Mouse (Mus musculus) kidney, adult 9 months (tissue): Measurements from ENCODE around the gene Vldlr.

Source experiments
- DNase-seq: peaks from one replicate; pipeline ENCODE4 v3.0.0; 2022

Vldlr gene

DNA sequence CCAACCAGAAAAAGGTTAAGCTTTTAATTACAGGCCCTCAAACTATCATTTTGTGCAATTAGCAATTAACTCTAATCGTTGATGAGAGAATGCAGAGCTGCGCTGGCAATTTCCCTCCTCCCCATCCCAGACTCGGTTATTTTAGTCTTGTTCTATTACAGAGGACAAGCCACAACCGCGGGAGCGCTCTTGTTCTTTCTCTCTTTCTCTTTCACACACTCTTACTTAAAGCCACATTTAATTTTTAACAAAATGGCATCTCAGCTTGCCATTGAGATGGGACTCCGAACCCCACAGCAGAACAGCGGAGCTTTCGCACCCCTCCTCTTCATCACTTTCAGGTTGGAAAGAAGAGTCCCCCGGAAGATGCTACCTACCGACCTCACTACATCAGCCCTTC lies at the start of gene Vldlr:
Gene Vldlr (plus strand): TSS at position 167 of the 400 bp plus-strand sequence.
- DNase-seq, result peak; percentile 50

- DNase-seq, result peak; percentile 56
Measured at GRCm38 (mm10) chr19:27167601-27168319, 48.5 kb upstream of the Vldlr start.

DNA sequence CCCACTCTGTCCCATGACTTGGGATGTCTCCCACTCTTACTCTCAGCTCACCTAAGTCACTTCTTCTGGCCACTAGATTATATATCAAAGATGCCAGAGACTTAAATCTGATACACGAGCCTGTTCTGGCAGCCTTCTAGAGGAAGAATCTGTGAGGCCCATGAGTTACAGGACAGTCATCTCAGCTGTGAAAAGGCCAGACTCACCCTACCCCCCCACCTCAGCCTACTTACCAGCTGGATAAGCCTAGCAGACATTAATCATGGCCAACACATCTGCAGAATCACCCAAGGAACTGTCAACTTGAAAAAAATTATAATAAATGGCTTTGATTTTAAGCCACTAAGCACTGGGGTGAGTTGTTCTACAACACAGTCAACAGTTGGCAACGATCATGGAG lies 42.4 kb upstream of the Vldlr start:
- DNase-seq, result no peak

DNA sequence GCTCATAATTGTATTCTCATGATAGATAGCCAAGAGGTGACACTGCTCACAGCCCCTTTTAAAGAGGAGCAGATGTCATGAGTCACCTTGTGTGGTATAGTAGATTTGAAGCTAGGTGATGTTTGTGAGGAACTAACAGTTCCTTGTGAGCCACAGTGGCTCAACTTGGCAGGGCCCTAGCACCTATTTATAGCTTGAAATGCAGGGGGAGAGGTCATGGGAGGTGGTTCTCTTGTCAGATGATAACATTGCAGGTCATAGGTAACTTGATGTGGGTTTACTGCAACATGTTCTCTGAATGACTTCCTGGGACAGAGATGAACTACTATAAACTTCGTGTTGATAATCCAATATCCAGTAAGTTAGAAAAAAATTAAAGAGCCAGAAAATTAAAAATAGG lies 40.7 kb upstream of the Vldlr start:
- DNase-seq, result no peak

- DNase-seq, result no peak
Measured at GRCm38 (mm10) chr19:27176558-27176957, 39.7 kb upstream of the Vldlr start.

DNA sequence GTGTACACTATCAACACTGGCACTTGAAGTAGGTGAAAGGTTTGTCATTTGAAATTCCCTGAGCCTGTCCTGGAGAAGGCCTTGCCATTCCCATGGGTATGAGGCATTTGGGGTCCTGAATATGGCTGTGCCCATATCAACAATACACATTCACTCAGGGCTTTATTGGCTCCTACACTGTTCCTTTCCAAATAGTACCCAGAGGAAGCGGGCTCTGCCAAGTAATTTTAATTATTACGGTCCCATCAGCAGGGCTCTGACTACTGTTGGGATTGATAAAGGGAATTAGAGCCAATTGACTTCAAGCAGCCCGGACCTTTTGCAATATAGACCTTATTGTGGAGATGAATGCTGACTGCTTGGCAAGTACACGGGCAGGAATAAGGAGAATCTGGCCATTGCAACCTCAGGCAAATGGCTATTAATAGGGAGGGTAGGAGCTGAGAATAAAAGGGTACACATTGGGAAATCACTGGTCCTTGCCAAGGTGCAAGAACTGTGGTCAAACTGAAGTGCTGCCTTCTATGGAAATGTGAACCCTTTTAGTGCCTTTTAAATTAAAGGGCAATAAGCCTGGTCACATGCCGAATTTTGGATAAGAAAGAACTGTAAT lies 38.0 kb upstream of the Vldlr start:
- peak; percentile 6 for DNase-seq

- DNase-seq, result peak; percentile 38
Measured at GRCm38 (mm10) chr19:27180351-27181122, 35.7 kb upstream of the Vldlr start.

DNA sequence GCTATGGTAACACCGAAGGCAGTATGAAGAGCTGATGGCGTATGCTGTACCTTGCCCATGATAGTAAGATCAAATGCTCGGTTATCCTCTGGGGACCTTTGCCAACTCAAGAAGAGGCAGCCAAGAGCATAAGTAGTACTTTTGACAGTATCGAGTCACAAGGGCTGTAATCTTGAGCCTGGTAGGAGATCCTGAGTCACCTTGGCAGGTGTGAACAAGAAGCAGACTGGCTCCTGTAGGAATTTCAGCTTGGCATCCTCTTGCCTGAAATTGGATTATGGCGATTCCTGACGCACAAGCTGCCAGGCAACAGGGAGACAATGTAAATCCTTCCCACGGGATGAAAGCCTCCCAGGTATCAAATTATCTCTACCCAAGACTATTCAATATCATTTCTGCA lies 32.8 kb upstream of the Vldlr start:
- no peak for DNase-seq

GRCm38 (mm10) chr19:27203711-27204238 lies 12.5 kb upstream of the Vldlr start:
- no peak for DNase-seq

- no peak for DNase-seq
Measured at GRCm38 (mm10) chr19:27210991-27211390, 5.3 kb upstream of the Vldlr start.

GRCm38 (mm10) chr19:27215596-27215995 lies 688 bp upstream of the Vldlr start:
- no peak for DNase-seq

DNA sequence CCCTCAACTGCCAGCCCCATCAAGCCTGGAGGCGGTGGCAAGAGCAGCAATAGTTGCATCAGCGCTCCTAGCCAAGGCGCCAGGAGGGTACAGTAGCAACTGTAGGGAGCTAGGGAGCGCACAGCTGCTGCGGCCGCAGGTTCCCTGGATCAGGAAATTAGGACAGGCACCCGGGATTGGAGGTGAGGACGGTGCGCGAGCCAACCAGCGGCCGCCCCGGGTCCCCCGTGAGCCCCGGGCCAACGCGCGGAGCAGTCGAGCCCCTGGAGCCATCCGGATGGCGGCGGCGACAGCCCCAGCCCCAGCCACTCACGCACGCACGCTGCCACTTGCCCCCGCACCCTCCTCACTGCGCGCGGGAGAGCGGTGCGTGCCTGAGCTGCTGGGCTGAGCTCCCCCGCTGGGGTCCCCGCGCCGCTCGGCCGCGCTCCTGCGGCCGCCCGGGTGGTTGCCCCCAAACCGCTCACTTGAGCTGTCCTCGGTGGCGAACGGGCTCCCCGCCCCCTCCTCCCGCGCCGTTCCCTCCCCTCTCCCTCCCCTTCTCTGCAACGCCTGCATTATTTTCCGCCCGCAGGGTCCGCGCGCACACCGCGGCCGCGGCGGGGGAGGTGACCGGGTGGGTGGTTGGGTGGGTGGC lies 601 bp downstream of the Vldlr start:
- peak; percentile 80 for DNase-seq

- DNase-seq, result peak; percentile 34
Measured at GRCm38 (mm10) chr19:27217404-27217940, 1.2 kb downstream of the Vldlr start.

- DNase-seq, result peak; percentile 48
Measured at GRCm38 (mm10) chr19:27217941-27218411, 1.7 kb downstream of the Vldlr start.

DNA sequence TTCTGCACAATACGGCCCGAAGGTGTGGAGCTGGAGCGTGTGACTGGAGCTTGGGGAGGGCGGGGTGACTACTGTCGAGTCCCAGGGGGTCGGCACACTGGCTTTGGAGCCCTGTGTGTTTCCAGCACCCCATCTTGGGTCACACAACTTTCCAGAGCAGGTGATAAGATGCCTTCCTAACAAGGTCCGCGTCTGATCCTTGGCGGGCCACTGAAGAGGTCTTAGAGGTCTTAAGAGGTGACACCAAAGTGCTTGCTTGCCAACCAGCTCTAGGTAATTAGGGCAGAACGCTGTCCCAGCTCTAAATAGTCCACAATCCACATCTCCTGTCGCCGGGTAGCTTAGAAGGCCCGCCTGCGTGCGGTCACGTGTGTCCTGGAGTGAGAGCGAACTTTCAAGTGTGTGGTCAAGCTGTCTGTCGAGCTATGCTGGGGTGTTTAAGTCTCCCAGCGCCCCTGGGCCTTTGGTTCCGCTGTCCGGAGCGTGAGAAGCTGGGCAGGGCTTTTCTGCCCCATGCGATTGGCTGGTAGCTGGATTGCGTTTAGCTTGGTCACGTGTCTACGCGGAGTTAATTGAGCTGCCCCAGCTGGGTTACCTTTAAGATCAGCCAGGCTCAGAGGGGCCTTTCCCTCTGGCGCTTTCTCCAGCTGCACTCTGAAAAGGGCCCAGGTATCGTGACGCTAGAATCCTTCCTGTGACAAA lies 2.4 kb downstream of the Vldlr start:
- peak; percentile 94 for DNase-seq

DNA sequence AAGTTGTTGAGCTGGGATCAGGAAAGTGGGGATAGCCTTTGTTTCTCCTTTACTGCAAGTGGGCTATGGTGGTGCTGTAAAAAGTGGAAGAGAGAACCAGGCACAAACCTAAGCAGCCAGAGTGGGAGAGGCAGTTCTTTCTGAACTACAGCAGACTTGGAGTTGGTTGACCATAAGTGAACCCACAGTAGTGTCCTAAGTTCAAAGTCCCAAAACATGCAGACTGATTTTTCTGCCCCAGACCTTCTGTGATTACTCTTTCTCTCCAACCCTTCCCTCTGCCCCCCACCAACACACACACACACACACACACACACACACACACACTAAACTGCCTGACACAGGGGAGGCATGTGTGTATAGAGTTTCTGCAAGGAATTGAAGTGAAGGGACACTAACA lies 3.3 kb downstream of the Vldlr start:
- DNase-seq, result peak; percentile 71

- DNase-seq, result no peak
Measured at GRCm38 (mm10) chr19:27223046-27223445, 6.8 kb downstream of the Vldlr start.

DNA sequence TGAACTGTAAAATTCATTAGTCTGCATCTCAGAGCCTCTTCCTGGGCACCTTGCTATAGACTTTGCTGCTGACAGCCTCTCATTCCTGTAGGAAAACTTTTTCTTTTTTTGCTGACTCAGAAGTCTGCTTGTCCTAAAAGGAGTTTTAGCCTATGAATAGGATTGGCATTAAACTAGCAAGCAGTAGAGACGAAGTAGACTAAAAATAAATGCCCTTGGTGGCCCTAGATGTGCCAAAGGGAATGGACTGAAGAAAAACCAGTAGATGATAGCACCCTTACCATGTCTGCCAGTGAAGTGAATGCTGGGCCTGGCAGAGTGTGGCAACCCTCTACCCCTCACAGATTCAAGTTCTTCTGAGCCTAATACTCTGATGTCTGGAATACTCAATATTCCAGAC lies 8.1 kb downstream of the Vldlr start:
- no peak for DNase-seq

DNA sequence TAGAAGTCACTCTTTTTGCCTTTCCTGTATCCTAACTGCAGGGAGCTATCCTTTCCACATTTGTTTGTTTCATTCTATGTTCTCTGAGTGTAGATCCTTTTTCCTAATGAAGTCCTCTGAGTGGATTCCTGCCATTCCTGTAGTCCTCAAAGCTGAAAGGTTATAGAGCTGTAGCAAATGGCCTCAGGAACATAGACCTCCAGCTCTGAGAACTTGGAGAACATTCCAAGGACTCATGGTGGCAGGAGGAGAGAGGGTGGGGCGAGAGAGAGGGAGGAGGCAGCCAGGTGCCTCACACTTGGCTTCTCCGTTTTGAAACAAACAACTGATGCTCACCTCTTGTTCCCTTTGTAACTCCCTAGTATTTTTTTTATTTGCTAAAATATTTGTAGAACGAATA lies 10.3 kb downstream of the Vldlr start:
- no peak for DNase-seq

- no peak for DNase-seq
Measured at GRCm38 (mm10) chr19:27227131-27227530, 10.8 kb downstream of the Vldlr start.

GRCm38 (mm10) chr19:27228254-27228653 lies 12.0 kb downstream of the Vldlr start:
- no peak for DNase-seq

- peak; percentile 89 for DNase-seq
Measured at GRCm38 (mm10) chr19:27233386-27233785, 17.1 kb downstream of the Vldlr start.
